Mouse (Mus musculus): ENCODE data around the gene Dyrk1a.

The Dyrk1a gene

DNA sequence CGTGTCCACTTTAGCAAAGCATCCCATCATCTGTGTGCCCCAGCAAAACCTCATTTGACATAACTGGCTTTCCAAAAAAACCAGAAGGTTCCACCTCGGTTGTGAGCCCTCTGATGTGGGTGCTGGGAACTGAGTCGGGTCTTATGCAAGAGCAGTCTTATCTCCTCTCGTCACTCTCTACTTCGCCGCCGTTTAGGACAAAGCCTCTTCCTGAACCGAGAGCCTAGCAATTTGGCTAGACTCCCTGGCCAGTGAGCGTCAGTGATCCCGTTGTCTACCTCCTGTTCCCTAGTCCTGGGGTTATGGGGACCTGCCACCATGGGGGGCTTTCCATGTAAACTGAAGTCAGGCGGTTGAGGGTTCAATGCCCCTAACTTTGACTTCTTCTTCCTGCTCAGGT, 147.2 kb downstream of the Dyrk1a start:
- no peak for DNase-seq (ENCODE audit: low read depth)

DNA sequence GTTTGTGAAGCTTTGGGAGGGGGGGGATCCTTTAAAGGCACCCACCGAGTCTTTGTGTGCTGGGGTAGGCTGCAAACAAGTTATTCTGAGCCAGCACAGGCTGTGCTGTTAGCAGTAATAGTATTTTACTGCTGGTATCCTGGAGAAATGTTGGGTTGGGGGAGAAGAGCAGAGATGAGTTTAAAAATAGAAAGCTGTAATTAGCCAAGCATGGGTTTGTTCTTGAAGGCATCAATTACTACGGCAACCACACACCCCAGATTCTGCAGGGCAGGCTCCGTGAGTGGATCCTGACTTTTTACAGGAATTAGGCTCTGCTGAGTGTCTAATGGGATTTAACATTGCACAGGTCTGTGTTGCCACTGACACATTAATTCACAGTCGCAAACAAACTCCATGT, 149.1 kb downstream of the Dyrk1a start:
- DNase-seq (ENCODE audit: low read depth) = no peak

DNA sequence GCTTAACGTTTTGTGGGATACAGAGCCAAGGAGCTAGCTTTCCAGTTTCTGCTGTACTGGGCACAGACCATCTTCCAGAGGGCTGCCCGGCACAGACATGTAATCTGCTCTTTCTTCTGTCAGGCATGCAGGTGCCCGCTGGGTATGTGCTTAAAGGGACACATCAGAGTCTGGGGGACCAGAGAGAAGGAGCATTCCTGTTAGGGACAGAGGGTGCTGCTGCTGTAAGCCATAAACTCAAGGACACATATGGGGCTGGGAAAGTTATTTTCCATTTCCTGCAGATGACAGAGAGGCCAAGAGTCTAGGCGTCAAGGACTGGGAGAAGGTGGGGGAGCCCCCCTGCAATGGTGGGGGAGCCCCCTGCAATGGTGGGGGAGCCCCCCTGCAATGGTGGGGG, 149.7 kb downstream of the Dyrk1a start:
- no peak for DNase-seq (ENCODE audit: low read depth)

DNA sequence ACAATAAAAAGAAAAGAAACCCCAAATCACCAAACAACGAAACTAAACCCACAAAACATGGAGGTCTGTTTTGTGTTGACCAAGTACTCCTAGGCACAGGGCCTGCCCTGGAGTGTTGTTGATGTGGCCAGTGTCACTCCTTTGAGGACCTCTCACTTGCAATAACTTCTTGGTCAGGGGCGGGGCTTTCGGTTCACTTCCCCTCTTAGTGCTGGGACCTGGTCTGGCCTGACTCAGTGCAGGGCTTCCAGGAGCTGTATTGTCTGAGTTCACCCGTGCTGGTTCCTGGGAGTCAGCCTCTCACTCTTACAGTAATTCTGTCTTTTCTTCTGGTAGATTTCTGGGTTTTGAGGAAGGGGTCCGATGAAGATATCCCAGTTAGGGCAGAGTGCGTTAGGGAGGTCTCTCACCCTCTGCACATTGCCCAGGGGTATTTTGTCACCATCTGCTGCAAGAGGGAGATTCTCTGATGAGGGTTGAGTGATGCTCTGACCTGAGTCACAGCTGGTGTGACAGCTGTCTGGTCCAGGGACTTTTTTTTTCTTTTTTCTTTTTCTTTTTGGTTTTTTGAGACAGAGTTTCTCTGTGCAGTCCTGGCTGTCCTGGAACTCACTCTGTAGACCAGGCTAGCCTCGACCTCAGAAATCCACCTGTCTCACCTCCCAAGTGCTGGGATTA, 150.8 kb downstream of the Dyrk1a start:
- no peak for DNase-seq (ENCODE audit: low read depth)

DNA sequence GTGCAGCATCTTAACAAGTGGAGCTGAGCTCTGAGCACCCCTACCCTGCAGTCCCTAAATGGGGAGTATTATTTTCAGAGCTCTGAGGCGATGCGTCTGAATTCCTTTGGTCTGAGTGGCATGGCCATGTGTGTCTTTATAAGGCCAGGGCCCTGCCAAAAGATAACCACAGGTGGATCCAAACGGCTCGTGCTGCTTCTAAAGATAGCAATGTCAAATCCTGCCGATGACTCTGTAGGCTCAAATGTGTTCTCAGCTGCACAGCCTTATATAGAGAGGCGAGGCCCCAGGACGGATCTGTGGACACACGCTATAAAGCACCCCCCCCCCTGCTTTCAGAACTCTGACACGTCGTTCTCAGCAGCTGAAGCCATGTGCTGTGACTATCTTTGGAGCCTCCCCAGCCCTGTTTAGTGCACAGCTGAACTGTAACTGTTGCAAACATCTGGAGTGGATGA, 151.8 kb downstream of the Dyrk1a start:
- DNase-seq (ENCODE audit: low read depth) = no peak

DNA sequence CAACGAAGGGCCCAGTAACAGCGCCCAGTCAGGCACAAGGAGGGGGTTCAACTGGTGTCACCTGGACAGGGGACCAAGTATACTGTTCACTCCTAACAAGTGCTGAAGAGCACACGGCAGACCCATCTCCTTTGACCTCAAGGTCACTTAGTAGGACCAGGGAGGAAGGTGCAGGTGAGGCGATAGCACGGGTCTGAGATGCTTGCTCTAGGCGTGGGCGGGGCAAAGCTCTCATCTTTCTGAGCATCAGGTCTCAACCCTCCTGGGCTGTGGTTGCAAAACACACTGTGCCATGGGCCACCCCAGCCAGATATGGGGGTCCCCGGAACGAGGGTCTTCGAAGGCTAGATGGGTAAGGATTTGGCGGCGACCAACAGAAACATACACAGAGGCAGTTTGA, 153.1 kb downstream of the Dyrk1a start:
- DNase-seq (ENCODE audit: low read depth) = no peak

DNA sequence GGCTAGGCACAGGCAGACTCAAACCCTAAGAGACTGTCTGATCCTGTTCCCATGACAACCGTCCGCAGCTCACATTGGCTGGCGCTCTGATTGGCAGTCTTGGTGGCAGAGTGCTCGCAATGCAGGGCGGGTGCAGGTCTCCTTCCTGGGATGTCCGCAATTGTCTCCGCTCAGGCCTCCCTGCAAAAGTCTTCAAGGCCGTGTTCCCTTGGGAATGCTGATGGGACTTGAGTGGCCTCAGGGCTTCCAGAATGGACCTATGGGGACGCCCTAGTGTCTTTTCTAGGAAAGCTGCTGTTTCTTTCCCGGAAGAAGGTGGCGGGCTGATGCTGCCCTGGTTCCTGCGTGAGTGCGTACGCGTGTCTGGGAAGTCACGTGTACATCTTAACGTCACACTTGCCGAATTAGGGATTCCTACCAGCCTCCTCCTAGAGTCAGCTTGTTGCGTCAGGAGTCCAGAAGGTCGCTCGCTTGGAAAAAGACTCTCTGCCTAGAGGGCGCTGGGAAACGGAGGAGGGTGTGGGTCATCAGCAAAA, 154.3 kb downstream of the Dyrk1a start:
- peak; percentile 93 for DNase-seq (ENCODE audit: low read depth)

DNA sequence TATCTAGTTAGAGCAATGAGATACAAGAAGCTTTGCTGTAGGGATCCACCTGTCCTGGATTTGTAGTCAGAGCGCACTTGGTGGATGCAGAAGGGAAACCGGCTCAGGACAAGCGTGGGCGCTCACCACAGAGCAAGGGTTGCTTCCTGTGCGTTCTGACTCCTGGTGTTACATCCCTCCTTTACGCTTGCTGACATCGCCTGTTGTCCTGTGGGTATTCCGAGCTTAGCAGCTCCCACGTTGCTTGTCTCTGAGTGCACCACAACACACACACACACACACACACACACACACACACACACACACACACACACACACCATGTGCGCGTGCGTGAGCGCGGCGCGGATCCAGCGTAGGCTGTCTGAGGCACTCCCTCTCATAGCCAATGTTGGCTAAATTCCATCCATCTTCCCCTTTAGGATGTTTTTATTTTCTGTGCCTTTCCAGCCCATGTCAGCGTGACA, 155.0 kb downstream of the Dyrk1a start:
- peak; percentile 83 for DNase-seq (ENCODE audit: low read depth)

DNA sequence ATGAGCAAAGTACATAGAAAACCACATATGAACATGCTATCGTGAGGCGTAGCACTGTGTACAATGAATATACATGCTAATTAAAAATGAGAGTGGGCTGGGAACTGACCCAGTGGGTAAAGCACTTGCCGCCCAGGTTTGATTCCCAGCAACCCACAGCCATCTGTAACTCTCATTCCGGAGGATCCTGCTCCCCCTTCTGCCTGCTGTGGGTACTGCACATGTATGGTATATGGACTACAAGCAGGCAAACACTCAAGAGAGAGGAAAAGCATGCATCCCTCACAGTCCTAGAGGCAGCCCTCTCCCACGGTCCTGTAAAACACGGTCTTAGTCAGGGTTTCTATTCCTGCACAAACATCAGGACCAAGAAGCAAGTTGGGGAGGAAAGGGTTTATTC, 159.4 kb downstream of the Dyrk1a start:
- no peak for DNase-seq (ENCODE audit: low read depth)

DNA sequence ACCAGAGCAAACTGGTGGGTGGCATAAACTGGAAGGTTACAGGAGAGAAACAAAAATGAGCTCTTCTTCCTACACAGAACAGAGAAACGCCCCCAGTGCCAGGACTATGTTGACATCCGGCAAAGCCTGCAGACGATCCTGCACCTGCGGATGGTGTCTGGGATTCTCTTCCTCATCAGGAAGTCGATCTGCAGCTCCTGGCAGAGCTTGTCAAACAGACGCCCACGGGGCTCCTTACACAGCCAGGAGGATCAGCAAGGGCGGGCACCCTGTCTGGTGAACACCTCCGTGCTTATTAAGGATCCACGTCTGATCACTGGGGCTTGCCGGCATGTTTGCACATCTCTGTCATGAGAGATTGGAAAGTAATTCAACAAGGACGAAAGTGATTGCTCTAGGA, 161.2 kb downstream of the Dyrk1a start:
- no peak for DNase-seq (ENCODE audit: low read depth)

DNA sequence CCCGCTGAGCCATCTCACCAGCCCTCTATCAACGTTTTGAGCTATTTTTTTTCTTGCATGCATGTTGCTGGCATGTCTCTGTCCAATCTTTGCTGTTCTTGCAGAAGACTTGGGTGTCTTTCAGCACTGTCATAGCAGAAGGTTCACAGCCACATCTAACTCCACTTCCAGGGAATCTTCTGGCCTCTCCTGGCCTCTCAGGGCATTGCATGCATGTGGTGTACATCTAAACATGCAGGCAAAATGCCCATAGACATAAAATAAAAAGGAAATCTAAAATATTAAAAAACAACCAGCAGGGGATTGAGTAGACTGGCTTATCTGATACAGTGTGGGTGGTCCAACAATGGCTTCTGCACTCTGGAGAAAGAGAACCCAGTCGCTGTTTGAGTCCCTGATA, 165.7 kb downstream of the Dyrk1a start:
- DNase-seq (ENCODE audit: low read depth) = no peak

DNA sequence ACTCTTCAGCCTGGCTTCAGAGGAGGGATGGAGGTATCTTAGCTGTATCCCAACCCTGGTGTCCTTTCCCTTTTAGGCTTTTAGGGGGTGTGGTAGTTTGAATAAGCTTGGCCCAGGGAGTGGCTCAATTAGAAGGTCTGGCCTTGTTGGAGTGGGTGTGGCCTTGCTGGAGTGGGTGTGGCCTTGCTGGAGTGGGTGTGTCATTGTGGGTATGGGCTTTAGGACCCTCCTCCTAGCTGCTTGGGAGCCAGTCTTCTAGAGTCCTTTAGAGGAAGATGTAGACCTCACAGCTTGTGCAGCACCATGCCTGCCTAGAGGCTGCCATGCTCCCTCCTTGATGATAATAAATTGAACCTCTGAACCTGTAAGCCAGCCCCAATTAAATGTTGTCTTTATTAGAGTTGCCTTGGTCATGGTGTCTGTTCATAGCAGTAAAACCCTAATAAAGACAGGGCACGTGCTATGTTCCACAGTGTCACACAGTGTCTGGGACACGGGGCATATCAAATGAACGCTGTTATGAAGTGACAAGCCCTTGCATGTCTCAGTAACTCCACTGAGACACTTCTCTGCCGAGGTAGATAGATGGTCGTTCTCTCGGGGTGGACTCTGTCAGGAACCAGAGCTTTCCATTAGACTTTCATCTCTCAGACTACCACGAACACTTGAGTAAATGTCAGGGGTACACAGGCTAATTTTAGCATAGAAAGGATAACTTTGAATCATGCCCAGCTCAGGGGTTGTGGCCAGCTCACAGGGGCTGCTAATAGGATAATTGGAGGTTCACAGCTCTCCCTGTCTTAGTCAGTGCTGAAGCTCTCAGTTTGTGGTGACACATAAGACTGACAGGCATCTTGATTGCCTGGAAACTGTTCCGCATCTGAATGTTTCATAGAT, 166.9 kb downstream of the Dyrk1a start:
- no peak for DNase-seq (ENCODE audit: low read depth)

DNA sequence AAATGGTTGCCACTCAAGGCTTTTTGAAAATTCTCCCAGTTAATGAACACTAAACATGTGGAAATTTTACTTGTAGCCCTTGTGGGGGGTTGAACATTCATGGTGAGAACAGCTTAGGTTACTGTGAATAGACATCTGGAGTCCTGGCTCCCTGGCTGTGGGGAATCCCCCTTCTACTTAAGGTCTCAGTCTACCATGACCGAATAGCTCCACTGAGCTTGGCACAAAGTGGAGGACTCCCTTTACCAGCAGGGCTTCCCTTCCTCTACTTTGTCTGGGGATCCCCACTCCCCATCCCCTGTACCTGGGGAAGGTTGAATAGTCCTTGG, 167.5 kb downstream of the Dyrk1a start:
- DNase-seq (ENCODE audit: low read depth) = no peak

DNA sequence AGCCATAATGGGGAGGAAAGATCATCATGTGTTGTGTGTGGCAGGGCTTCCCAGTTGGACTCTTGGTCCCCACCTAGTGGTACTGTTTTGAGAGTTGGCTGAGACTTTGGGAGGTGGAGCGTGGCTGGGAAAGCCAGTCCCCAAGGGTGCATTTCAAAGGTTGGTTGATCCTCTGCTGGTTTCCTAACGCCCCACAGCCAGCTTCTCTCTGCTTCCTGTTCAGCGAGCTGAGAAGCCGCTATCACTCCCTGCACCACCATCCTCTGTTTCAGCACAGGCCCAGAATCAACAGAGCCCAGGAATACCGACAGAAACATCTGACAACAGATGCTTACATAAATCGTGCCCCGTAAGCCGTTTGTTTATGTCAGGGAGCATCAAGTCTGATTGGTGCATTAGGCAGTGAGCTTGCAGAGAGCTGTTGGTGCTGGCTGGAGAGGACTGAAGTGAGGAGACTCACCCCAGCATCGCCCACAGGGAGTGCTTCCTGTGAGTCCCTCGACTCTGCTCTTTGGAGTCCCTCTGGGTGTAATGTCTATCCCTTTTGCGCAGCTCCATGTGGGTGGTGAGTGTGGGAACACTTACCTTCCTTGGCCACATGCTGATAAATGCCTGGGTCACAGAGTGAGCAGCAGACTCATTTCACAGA, 174.2 kb downstream of the Dyrk1a start:
- DNase-seq (ENCODE audit: low read depth) = no peak

DNA sequence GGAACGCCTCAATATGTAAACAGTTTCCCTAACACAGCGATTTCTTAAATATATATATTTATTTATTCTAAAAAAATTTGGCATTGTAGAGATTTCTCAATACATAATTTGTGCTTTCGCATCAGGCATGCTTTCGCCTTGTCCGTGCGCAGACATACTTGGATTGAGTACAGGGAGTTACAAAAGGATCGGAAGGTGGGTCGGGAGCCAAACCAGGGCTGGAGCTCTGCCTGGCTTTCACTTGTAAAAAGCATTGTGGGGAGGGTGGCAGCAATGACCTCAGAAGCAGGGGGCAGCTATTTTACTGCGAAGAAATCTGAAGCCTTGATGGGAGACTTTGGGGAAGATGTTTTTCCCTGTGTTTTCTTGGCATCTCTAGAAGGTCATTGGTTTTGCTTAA, 175.2 kb downstream of the Dyrk1a start:
- no peak for DNase-seq (ENCODE audit: low read depth)
